Mouse (Mus musculus) urinary bladder, postnatal 14 days (tissue): ENCODE measurements at regions not wholly inside any gene's neighbourhood (a gene's known extent, or its start where the extent isn't known, plus 50 kb on each side); places are given as distances from the start of the nearest gene placed in this dataset.
A peak's percentile ranks its signal among the peaks of the same experiment; 100 is the strongest.
"Not testable (repeated sequence)": the region's sequence is repeated elsewhere in the genome, so short reads cannot be mapped to it uniquely, and the experiment has no call there.

Experiments
- DNase-seq: peaks from one replicate; pipeline ENCODE4 v3.0.0; 2021; ENCODE audit warnings: low spot score

- no peak for DNase-seq
Observed at GRCm38 (mm10) chr6:7790040-7790439, 54.6 kb upstream of the C1galt1 start.

GRCm38 (mm10) chr6:7789071-7789470, 55.6 kb upstream of the C1galt1 start:
- DNase-seq = peak; percentile 18

- DNase-seq = no peak
Observed at GRCm38 (mm10) chr6:7785407-7785806, 59.2 kb upstream of the C1galt1 start.

- DNase-seq = peak; percentile 54
Observed at GRCm38 (mm10) chr6:7783059-7783458, 61.6 kb upstream of the C1galt1 start.

- no peak for DNase-seq
Observed at GRCm38 (mm10) chr6:7779959-7780358, 64.7 kb upstream of the C1galt1 start.

GRCm38 (mm10) chr6:7778642-7779404, 65.8 kb upstream of the C1galt1 start:
- DNase-seq = no peak

- no peak for DNase-seq
Observed at GRCm38 (mm10) chr6:7768421-7768820, 75.4 kb upstream of the Asns start.

- DNase-seq = no peak
Observed at GRCm38 (mm10) chr6:7767631-7768030, 74.6 kb upstream of the Asns start.

GRCm38 (mm10) chr6:7759385-7759784, 66.3 kb upstream of the Asns start:
- DNase-seq = no peak

GRCm38 (mm10) chr6:7753895-7754294, 60.8 kb upstream of the Asns start:
- no peak for DNase-seq

- DNase-seq = no peak
Observed at GRCm38 (mm10) chr6:7752885-7753611, 60.0 kb upstream of the Asns start.

- no peak for DNase-seq
Observed at GRCm38 (mm10) chr6:7748536-7748935, 55.5 kb upstream of the Asns start.

GRCm38 (mm10) chr6:7744257-7744656, 51.2 kb upstream of the Asns start:
- not testable (repeated sequence) for DNase-seq
